Mouse (Mus musculus) brain, embryonic 14.5 days (tissue): ENCODE measurements around the gene Cpne4.

Experiments used
- CTCF ChIP-seq: fragments of 200-500 bp; IDR thresholded peaks from 2 replicates; pipeline ENCODE4 v1.5.1; 2012; ENCODE audit warnings: inconsistent platforms, mild to moderate bottlenecking, moderate library complexity, borderline replicate concordance; ENCODE audit not compliant: insufficient read depth, insufficient read length; ENCODE audit errors: extremely low read depth
- POLR2A ChIP-seq: fragments of 200-500 bp; IDR thresholded peaks from 2 replicates; pipeline ENCODE4 v1.6.1; 2012; ENCODE audit warnings: mild to moderate bottlenecking, inconsistent platforms, borderline replicate concordance; ENCODE audit not compliant: poor library complexity, insufficient read depth, insufficient read length, severe bottlenecking; ENCODE audit errors: extremely low read depth

- TF ChIP-seq CTCF = no peak
- no peak for TF ChIP-seq POLR2A
Measured at GRCm38 (mm10) chr9:105072991-105073748, 526.1 kb downstream of the Cpne4 start.
